Mouse (Mus musculus): ENCODE data around the gene Layn.

- TF ChIP-seq POLR2A (IDR thresholded peaks at IDR 0.05; ENCODE audit: low read depth, low read length) = no peak
- TF ChIP-seq CTCF (IDR thresholded peaks at IDR 0.05; ENCODE audit: extremely low read depth, insufficient read length, insufficient replicate concordance, low read depth, low read length) = no peak
These were observed 34.8 kb downstream of the Layn start for GRCm38 (mm10) chr9:51042136-51042535.

Data from small intestine, adult 2 months (tissue).